Mouse (Mus musculus) neural tube, embryonic 12.5 days (tissue): ENCODE results near the gene Olfr749. TPM values are rescaled to one million over a fixed set of nuclear protein-coding genes. Genes with fewer than 3 reads are reported as not detected.

Experiments
- ATAC-seq: fragments of 200-750 bp; cut with Nextera tagmentation; 2 replicates; pipeline ENCODE4 v1.8.0; 2017; ENCODE audit warnings: low read depth, mild to moderate bottlenecking, moderate TSS enrichment, moderate library complexity; ENCODE audit not compliant: low FRiP score
- H3K27ac ChIP-seq: fragments of 300-500 bp; sonication (generic); 2 replicates; pipeline ENCODE4 v1.5.1; 2016
- H3K27me3 ChIP-seq: fragments of 300-500 bp; sonication (generic); replicated peaks from 2 replicates; pipeline ENCODE4 v1.6.1; 2016; ENCODE audit warnings: mild to moderate bottlenecking
- H3K36me3 ChIP-seq: fragments of 300-500 bp; sonication (generic); 2 replicates; pipeline ENCODE4 v1.6.1; 2016; ENCODE audit warnings: mild to moderate bottlenecking
- H3K4me1 ChIP-seq: fragments of 300-500 bp; sonication (generic); 2 replicates; pipeline ENCODE4 v1.6.1; 2016
- H3K4me2 ChIP-seq: fragments of 300-500 bp; sonication (generic); replicated peaks from 2 replicates; pipeline ENCODE4 v1.6.1; 2016; ENCODE audit warnings: mild to moderate bottlenecking
- H3K4me3 ChIP-seq: fragments of 300-500 bp; sonication (generic); 2 replicates; pipeline ENCODE4 v1.5.1; 2016
- H3K9ac ChIP-seq: fragments of 300-500 bp; sonication (generic); 2 replicates; pipeline ENCODE4 v1.6.1; 2016; ENCODE audit warnings: mild to moderate bottlenecking
- H3K9me3 ChIP-seq: fragments of 300-500 bp; sonication (generic); 2 replicates; pipeline ENCODE4 v1.6.1; 2016; ENCODE audit warnings: mild to moderate bottlenecking
- WGBS: fragments of 180-500 bp; shearing (Covaris S2); methylation state at CpG from one replicate; pipeline ENCODE4 v1.1.7; 2016; 5-methylcytosine and 5-hydroxymethylcytosine counted together
- polyA plus RNA-seq: library from polyadenylated mRNA; unstranded; fragments of >200 nt; fragmentation: Nextera tagmentation; extraction: Ambion mirVana; gene quantifications from 2 replicates; pipeline ENCODE4 v1.2.1, GENCODE M21; 2016

Gene Olfr749
- polyA plus RNA-seq, 1 experiment from 2014 or later, result not detected

DNA sequence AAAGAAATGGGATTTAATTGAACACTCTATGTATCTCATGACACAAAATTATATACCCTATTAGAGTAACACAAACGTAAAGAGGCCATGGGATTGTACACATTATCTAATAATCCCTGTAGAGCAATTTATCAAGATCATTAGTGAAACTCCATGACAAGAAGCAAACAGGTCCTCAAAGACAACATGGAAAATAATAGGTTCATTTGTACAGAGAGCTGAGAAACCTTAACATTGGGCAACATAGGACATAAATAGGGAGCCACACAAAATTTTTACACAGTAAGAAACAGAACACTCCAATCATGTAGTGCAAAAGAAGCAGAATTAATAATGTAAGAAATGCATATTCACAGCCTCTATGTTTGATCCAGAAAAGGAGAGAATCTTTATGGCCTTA, 37.8 kb downstream of the Olfr749 start, which contains the start of gene Olfr748:
TSS of gene Olfr748 (plus strand) at position 301 of the 400 bp plus-strand sequence.
- Histone ChIP-seq H3K36me3 (no peaks in the 10 kb centered on the region), H3K9ac (no peak within 1 kb of the TSS), H3K4me2 (no peak within 1 kb of the TSS), H3K9me3 (no peaks in the 10 kb centered on the region), H3K27ac (no peak within 1 kb of the TSS), H3K4me3 (no peak within 1 kb of the TSS), H3K27me3 (no peaks in the 10 kb centered on the region), H3K4me1 (no peaks in the 10 kb centered on the region)
- ATAC-seq, result no peak
- 73% methylated on average over 1 of the region's 1 CpGs for WGBS

DNA sequence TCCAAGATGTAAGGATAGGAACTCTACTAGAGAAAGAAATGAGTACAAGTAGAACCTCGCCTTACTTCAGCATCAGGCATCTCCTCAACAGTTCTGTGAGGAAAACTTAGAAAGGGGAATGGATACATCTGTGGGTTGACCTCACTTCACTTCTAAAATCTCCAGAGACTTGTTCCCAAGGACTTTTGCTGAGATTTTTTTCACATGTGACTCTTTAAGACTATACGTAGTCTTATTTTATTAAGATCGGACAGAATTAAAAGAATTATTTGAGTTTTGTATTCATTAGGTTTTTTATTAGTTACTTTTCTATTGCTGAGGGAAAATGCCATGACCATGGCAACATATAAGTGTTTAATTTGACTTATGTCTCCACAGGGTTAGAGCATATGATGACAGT, 51.8 kb downstream of the Olfr749 start, which contains the start of gene Olfr747:
TSS of gene Olfr747 (minus strand) at position 101 of the 400 bp plus-strand sequence.
- Histone ChIP-seq H3K27ac (no peak within 1 kb of the TSS), H3K27me3 (no peaks in the 10 kb centered on the region), H3K4me1 (no peaks in the 10 kb centered on the region), H3K4me3 (no peak within 1 kb of the TSS), H3K9ac (no peak within 1 kb of the TSS), H3K9me3 (no peaks in the 10 kb centered on the region), H3K36me3 (no peaks in the 10 kb centered on the region), H3K4me2 (no peak within 1 kb of the TSS)
- ATAC-seq, result no peak
- 94% methylated on average over 3 of the region's 3 CpGs for WGBS

Other genes with a start within 250 kb of the Olfr749 start
- gene Olfr742, start 241.5 kb downstream of the Olfr749 start, polyA plus RNA-seq, result not detected in 2 replicates
- not detected in 2 replicates for gene Olfr743, start 223.3 kb downstream of the Olfr749 start, polyA plus RNA-seq
- gene Olfr744, start 130.2 kb downstream of the Olfr749 start, polyA plus RNA-seq, result not detected in 2 replicates
- not detected in 2 replicates for gene Olfr745, start 105.7 kb downstream of the Olfr749 start, polyA plus RNA-seq
- gene Olfr746, start 98.0 kb downstream of the Olfr749 start, polyA plus RNA-seq, result not detected in 2 replicates
- gene Olfr747, start 51.9 kb downstream of the Olfr749 start, polyA plus RNA-seq, result not detected in 2 replicates
- not detected in 2 replicates for gene Olfr748, start 37.7 kb downstream of the Olfr749 start, polyA plus RNA-seq
- gene Ttc5, start 40.4 kb upstream of the Olfr749 start, polyA plus RNA-seq, result 102 and 110 TPM in 2 replicates
- gene Ccnb1ip1, start 62.6 kb upstream of the Olfr749 start, polyA plus RNA-seq, result not detected in 2 replicates
- gene Parp2, start 62.7 kb upstream of the Olfr749 start, polyA plus RNA-seq, result 51.3 and 58.6 TPM in 2 replicates
- 5.8 and 5.9 TPM in 2 replicates for gene Tep1, start 125.5 kb upstream of the Olfr749 start, polyA plus RNA-seq
- gene Klhl33, start 152.4 kb upstream of the Olfr749 start, polyA plus RNA-seq, result 0.47 and 0.81 TPM in 2 replicates
- gene Osgep, start 179.8 kb upstream of the Olfr749 start, polyA plus RNA-seq, result 120 and 129 TPM in 2 replicates
- gene Apex1, start 179.9 kb upstream of the Olfr749 start, polyA plus RNA-seq, result 272 and 279 TPM in 2 replicates
- 80.0 and 87.1 TPM in 2 replicates for gene Pip4p1, start 185.8 kb upstream of the Olfr749 start, polyA plus RNA-seq
- 38.6 and 39.9 TPM in 2 replicates for gene Pnp, start 186.0 kb upstream of the Olfr749 start, polyA plus RNA-seq
- not detected in 2 replicates for gene Gm49342, start 199.4 kb upstream of the Olfr749 start, polyA plus RNA-seq
- gene Pnp2, start 210.9 kb upstream of the Olfr749 start, polyA plus RNA-seq, result 0.28 and 0.29 TPM in 2 replicates